Mouse (Mus musculus) ES-E14 (cell line): ENCODE data around the gene Mmp28. TPM values are rescaled to one million over a fixed set of nuclear protein-coding genes. Genes with fewer than 3 reads are reported as not detected.

Experiments used
- DNase-seq: peaks from one replicate; pipeline ENCODE4 v3.0.0-alpha.2; 2013; ENCODE audit warnings: low read depth, low spot score
- H3K27ac ChIP-seq: 2 replicates; pipeline ENCODE4 v1.5.1; 2012; ENCODE audit warnings: low read depth, mild to moderate bottlenecking, low read length, moderate library complexity, mixed read lengths; ENCODE audit not compliant: poor library complexity, insufficient read depth, severe bottlenecking
- H3K36me3 ChIP-seq: 2 replicates; pipeline ENCODE4 v1.6.1; 2012; ENCODE audit warnings: mild to moderate bottlenecking, low read length, moderate library complexity, mixed read lengths; ENCODE audit not compliant: control insufficient read depth, poor library complexity, insufficient read depth, severe bottlenecking
- H3K4me1 ChIP-seq, 2 experiments: fragments of 150-350 bp in 1 of 2; sonication (generic) in 1 of 2; 2 replicates each; pipeline ENCODE4 v1.6.1; 2012; ENCODE audit warnings: low read length in 2 of 2, mild to moderate bottlenecking in 1 of 2, mixed read lengths in 1 of 2; ENCODE audit not compliant: control insufficient read depth in 2 of 2, insufficient read depth in 2 of 2, poor library complexity in 1 of 2
- H3K4me3 ChIP-seq, 2 experiments: fragments of 150-350 bp in 1 of 2; sonication (generic) in 1 of 2; 2 replicates each; pipeline ENCODE4 v1.5.1; 2012; ENCODE audit warnings: low read length in 2 of 2, low read depth in 1 of 2, mild to moderate bottlenecking in 1 of 2, mixed read lengths in 1 of 2; ENCODE audit not compliant: insufficient read depth in 1 of 2, poor library complexity in 1 of 2, severe bottlenecking in 1 of 2
- H3K9ac ChIP-seq: 2 replicates; pipeline ENCODE4 v1.6.1; 2012; ENCODE audit warnings: low read depth, mild to moderate bottlenecking, low read length, mixed read lengths; ENCODE audit not compliant: poor library complexity, insufficient read depth, severe bottlenecking
- H3K9me3 ChIP-seq: fragments of 150-350 bp; sonication (generic); 2 replicates; pipeline ENCODE4 v1.6.1; 2012; ENCODE audit warnings: low read depth, mild to moderate bottlenecking, low read length; ENCODE audit not compliant: control insufficient read depth, insufficient read depth
- CHD2 ChIP-seq: IDR thresholded peaks from 2 replicates; pipeline ENCODE4 v1.6.1; 2014; ENCODE audit warnings: mild to moderate bottlenecking, low read depth, low read length, inconsistent platforms
- HCFC1 ChIP-seq: IDR thresholded peaks from 2 replicates; pipeline ENCODE4 v1.6.1; 2012; ENCODE audit warnings: low read length, inconsistent platforms, borderline replicate concordance; ENCODE audit not compliant: insufficient read depth
- MAFK ChIP-seq: IDR thresholded peaks from 2 replicates; pipeline ENCODE4 v1.6.1; 2014; ENCODE audit warnings: mild to moderate bottlenecking, low read depth, low read length, inconsistent platforms; ENCODE audit not compliant: insufficient read depth
- ZC3H11A ChIP-seq: IDR thresholded peaks from 2 replicates; pipeline ENCODE4 v1.6.1; 2012; ENCODE audit warnings: low read depth, mild to moderate bottlenecking, inconsistent platforms, low read length, borderline replicate concordance
- ZNF384 ChIP-seq: IDR thresholded peaks from 2 replicates; pipeline ENCODE4 v1.6.1; 2012; ENCODE audit warnings: low read depth, low read length, inconsistent platforms
- in situ Hi-C, 2 experiments: fragments of 600-800 bp; cut with MboI; formaldehyde crosslinking; loops; one replicate each; pipeline ENCODE4 v1.15.1; 2025; ENCODE audit warnings: low sequenced_read_pairs in 2 of 2, inconsistent platforms in 1 of 2; ENCODE audit not compliant: unreplicated experiment in 2 of 2
- total RNA-seq: library from RNA; depleted of rRNA; stranded (reverse); fragments of 300-350 nt; gene quantifications from 2 replicates; pipeline ENCODE4 v1.2.3, GENCODE M21; 2012

Gene Mmp28
- total RNA-seq, 1 experiment: 1.3 TPM

DNA sequence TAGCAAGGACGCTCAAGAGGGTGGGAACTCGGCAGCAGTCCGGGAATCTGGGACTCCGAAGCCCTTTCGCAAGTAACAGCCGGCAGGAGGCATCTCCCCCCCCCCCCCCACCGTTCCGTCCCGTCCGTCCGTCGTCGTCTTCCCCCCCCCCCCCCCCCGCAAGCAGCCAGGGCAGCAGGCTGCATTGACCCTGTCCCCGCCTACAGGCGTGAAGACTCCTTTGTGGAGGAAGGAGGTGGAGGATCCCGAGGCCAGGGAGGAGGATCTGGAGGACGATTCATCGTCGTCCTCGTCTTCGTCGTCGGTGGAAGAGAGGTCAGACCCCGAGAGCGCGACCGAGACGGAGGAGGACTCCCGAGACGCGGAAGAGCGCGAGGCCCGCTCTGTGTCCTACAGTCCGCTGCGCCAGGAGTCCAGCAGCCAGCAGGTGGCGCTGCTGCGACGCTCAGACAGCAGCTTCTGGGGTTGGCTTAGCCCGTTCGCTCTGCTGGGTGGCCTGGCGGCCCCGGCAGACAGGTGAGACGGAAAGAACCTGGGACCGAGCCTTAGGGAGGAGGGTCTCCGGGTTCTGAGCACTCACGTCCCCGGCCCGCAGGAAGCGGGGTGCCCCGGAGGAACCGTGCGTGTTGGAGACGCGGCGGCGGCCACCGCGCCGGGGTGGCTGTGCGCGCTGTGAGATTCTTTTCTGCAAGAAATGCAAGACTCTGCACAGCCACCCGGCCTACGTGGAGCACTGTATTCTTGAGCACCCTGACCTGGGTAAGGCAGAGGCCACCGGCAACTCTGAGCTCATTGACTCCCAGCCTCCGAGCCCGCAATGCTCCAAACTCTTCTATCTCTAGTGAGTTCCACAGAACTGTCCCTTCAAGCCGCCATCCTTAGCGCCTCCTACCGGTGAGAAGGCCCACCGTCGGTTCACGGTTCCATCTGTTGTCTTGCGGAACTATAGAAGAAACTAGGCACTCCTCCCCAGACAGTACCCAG lies 22.5 kb downstream of the Mmp28 start:
- no peak overlapping the region for H3K27ac ChIP-seq
- peak overlapping the region; percentile 66 to 76 for H3K4me3 ChIP-seq
- no peaks in the 10 kb centered on the region for H3K9me3 ChIP-seq
- in situ Hi-C loops: no loop called here
- H3K4me1 ChIP-seq: peaks cover 0 to 10% of the 10 kb centered on the region in 2 experiments; a peak in 2 of 4 replicates
- peak overlapping the region; percentile 71 for H3K9ac ChIP-seq
- peak; percentile 91 for DNase-seq
- 0 out of 2 replicates have a peak, but pooled peaks cover 2% of the 10 kb centered on the region for H3K36me3 ChIP-seq
- TF ChIP-seq ZC3H11A (peak; percentile 16; the same call in 1 of the 2 replicates), MAFK (no peak), HCFC1 (no peak), CHD2 (no peak), ZNF384 (no peak)

DNA sequence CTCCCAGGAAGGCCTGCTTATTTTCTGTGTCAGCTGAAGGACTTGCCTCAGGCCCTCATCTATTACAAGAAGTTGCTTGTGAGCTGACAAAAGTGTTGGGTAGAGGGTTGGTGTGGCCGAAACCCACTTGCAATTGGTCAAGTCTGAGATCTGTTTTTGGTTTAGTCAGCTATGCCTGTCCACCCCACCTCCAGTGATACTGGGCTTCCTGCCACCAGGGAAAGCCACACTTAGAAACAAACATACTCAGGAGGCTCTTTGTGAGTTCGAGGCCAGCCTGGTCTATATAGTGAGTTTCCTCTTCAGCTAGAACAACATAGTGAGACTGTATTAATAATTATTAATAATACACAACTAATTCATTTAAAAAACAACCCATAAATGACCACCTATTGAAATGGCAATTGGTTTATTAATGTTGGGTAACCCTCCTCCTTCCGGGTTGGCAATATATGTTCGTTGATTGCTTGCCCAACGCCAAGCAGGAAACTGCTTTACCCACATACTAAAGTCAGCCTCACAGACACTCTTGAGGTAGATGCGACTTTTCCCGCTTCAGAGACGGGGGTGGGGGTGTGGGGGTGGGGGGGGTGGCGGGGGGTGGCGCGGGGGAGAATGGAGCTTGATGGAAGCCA lies 23.3 kb downstream of the Mmp28 start:
- in situ Hi-C loops: no loop called here
- no peaks in the 10 kb centered on the region for H3K9me3 ChIP-seq
- no peak for DNase-seq
- TF ChIP-seq HCFC1: no peak
- no peak for TF ChIP-seq ZNF384
- TF ChIP-seq ZC3H11A: no peak
- TF ChIP-seq CHD2: no peak
- TF ChIP-seq MAFK: no peak
- H3K36me3 ChIP-seq: 0 out of 2 replicates have a peak, but pooled peaks cover 2% of the 10 kb centered on the region
- H3K9ac ChIP-seq: no peak overlapping the region
- H3K4me3 ChIP-seq: peak overlapping the region in 1 of 2 experiments; percentile 66; a peak in 1 of 4 replicates
- H3K27ac ChIP-seq: no peak overlapping the region
- peaks cover 0 to 10% of the 10 kb centered on the region in 2 experiments; a peak in 2 of 4 replicates for H3K4me1 ChIP-seq

DNA sequence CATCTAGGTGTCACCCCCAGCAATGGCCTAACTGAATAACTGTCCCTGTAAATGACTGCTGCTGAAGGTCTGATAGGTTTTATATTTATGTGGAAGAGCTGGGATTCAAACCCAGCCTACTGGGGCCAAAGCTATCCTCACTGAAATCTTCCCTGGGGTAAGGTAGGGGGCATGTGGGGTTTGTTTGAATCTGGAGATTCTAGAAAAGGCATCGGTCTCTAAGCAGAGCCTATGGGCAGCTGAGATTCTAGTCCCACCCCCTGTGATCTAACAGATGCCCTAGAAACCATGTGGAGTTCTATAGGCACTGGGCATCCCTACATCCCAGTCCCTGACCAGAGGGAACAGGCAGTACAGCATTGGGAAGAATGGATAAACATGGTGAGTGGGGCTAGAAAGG lies 25.5 kb downstream of the Mmp28 start, which contains the start of gene 1700020L24Rik:
Gene 1700020L24Rik (plus strand): TSS at position 301 of the 400 bp plus-strand sequence.
- no peak for DNase-seq
- 0 out of 2 replicates have a peak, but pooled peaks cover 2% of the 10 kb centered on the region for H3K36me3 ChIP-seq
- in situ Hi-C loops: no loop called here

GRCm38 (mm10) chr11:83432533-83432932 lies 30.3 kb downstream of the Mmp28 start:
- no peak overlapping the region for H3K9ac ChIP-seq
- no peaks in the 10 kb centered on the region for H3K9me3 ChIP-seq
- in situ Hi-C loops: no loop called here
- no peaks in the 10 kb centered on the region for H3K36me3 ChIP-seq
- no peak for DNase-seq
- peaks cover 0 to 5% of the 10 kb centered on the region in 2 experiments; a peak in 1 of 4 replicates for H3K4me1 ChIP-seq
- no peak overlapping the region for H3K27ac ChIP-seq
- H3K4me3 ChIP-seq: no peak overlapping the region
- TF ChIP-seq CHD2: no peak
- no peak for TF ChIP-seq ZC3H11A

More for the DNA sequence above, 25.5 kb downstream of the Mmp28 start, which contains the start of gene 1700020L24Rik:
- Histone ChIP-seq H3K4me1 (no peaks in the 10 kb centered on the region), H3K27ac (no peak within 1 kb of the TSS), H3K9me3 (no peaks in the 10 kb centered on the region), H3K4me3 (no peak within 1 kb of the TSS), H3K9ac (no peak within 1 kb of the TSS)
- TF ChIP-seq MAFK (no peak), CHD2 (no peak), HCFC1 (no peak), ZC3H11A (no peak), ZNF384 (no peak)
